Mouse (Mus musculus) kidney, adult 9 months (tissue): ENCODE data around the gene Aknad1.
A peak's percentile ranks its signal among the peaks of the same experiment; 100 is the strongest.

Experiments
- DNase-seq: peaks from one replicate; pipeline ENCODE4 v3.0.0; 2022

Aknad1 gene

DNA sequence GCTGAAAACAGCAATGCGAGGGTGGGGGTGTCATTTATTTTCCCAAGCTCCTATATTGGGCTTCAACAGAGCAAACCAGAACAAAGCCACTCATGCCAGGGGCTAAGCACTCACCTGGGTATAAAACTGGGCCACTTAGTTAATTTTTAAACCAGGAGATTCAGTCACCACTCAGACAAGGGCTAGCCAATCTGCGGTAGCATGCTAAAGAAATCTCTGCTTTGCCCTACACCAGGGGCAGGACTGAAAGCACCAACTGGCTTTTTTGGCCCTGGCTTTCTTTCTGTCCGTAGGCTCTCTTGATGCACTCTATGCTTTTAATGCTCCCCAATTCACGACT is 49.0 kb downstream of the Aknad1 start:
- DNase-seq, result peak; percentile 44

- no peak for DNase-seq
These were observed 49.8 kb downstream of the Aknad1 start for GRCm38 (mm10) chr3:108789299-108789698.

DNA sequence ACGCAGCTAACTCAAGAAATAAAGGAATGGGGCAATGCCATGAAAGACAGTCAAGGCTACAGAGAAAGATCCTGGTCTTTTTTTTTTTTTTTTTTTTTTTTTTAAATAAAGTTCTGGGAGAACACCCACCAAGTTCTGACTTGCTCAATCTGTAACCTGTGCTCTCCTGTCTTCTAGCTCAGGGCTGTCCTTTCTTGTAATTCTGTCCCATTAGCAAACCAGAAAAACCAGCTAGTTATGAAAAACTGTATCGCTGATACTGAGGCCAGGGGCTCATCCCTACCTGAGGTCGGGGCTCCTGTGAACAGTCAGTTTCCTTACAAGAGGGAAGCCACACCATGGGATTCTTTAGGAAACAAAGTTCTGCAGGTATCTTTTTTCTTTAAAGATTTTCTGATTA is 51.0 kb downstream of the Aknad1 start:
- DNase-seq, result no peak

DNA sequence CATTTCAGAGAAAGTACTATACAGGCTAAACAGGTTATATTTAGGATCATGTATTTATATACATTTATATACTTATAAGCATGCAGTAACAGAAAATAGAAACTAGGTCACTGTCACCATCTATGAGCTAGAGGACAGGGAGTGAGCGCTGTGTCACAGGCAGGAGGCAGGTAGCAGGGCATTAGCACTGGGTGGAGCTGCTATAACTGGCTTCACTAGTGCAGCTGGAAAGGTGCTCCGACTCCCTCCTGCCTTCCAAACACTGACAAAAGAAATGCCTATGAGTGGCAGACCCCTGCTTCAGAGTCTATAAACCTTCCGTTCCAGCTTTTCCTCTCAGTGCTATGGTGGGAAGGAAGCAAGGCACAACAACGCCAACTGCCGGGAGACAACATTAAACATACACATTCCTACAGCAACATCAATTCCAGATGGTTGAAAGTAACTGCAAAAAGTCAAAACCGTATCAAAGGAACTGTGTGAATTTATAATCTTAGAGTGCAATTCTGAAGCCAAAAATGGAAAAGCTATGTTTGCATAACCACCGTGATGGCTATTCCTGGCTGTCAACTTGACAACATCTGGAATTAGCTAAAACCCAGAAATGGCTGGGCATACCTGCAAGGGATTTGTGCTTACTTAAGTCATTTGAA is 51.7 kb downstream of the Aknad1 start:
- DNase-seq, result no peak

DNA sequence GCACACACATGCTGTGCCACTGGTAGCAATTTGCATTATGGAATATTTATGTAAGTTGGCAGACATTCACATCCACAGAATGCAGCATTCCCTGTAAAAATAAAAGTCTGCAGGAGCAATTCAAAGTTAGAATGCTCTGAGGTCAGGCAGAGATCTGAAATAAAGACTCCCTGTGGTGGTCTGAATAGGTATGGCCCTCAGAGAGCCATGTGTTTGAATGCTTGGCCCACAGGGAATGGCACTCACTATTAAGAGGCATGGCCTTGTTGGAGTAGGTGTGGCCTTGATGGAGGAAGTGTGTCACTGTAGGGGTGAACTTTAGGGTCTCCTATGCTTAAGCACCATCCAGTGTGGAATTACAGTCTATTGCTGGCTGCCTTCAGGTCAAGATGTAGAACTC is 53.0 kb downstream of the Aknad1 start:
- no peak for DNase-seq

DNA sequence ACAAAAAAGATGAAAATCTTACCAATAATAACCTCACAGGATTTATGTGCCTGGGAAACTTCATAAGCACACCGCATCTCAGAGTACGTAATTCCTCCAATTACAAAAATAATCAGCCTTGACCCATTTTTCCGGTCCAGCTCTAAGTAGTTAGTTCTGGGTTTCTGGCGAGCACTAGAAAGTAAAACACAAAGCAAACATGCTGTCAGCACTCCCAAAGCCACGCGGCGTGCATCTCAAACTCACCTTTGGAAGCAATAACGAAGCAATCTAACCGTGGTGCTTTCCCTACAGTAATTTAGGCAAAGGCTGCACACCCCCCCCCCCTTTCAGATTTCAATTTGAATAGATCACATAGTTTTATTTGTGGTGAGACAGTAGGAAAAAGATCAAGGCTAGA is 55.3 kb downstream of the Aknad1 start:
- no peak for DNase-seq

GRCm38 (mm10) chr3:108795554-108796299 is 56.3 kb downstream of the Aknad1 start:
- no peak for DNase-seq

GRCm38 (mm10) chr3:108796386-108796785 is 56.9 kb downstream of the Aknad1 start:
- no peak for DNase-seq

- DNase-seq, result no peak
These were observed 58.3 kb downstream of the Aknad1 start for GRCm38 (mm10) chr3:108797723-108798122.

DNA sequence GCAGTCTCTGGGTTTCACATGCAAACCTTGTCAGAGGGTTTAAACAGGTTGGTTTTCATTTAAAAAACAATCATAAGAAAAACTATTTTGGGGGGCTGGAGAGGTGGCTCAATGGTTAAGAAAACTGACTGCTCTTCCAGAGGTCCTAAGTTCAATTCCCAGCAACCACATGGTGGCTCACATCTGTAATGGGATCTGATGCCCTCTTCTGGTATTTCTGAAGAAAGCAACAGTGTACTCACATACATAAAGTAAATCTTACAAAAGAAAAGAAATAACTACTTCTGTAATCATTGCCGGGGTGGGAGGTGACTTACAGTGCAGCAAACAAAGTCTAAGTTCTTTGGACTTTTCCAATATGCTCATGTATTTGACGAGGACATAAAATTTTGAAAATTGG is 58.9 kb downstream of the Aknad1 start:
- DNase-seq, result no peak

DNA sequence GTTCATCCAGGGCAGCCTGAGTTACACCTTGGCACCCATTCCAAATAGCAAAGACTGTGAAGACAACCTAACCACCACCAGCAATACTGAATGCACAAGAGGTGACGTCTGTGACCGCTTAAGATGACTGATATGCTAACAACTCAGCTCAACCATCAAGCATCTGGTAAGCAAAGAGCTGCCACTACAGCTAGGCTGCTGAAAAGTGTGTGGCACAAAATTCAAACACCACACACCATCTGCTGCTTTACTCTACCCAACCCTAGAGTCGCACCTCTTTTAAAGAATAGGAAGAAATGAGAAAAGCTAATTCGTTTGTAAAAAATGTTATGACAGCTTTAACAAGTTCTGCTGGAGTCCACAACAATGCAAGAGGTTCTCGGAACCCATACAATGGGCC is 66.2 kb downstream of the Aknad1 start:
- no peak for DNase-seq

DNA sequence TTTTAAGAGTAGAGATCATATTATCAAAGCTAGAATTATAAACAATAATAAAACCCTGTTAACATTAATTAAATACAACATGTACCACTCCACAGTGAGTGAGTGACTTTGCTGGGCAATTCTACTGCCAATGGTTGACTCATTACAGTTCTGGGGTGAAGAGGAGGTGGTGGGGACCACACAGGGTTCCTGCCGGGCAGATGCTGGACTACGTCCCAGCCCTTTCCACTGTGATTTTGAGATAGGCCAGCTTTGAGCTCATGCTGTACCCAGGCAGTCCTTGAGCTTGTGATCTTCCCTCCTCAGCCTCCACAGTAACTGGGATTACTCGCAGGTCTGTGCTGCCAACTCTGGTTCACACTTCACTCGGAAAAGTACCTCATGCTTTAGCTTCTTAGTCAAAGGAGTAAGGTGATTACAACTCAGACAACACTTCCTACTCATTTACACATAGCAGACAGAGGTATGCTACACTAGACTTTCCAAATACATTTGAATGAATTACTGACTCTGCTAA is 71.3 kb downstream of the Aknad1 start:
- peak; percentile 34 for DNase-seq

DNA sequence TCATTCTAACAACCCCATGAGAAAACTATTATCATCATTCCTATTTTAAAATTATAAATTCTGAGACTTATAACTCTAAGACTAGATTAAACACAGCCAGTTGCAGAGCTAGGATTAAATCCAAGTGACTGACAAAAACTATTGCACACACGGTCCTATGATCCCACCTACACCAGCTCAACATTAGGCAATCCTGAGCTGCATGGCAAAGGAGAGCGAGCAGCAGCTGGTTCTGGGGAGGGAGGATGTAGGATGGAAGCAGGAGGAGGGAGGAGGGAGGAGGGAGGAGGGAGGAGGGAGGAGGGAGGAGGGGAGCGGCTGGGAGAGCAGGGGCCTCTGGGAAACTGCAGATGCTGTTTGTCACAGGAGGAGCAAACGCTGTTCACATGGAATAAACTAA is 76.2 kb downstream of the Aknad1 start:
- DNase-seq, result no peak

DNA sequence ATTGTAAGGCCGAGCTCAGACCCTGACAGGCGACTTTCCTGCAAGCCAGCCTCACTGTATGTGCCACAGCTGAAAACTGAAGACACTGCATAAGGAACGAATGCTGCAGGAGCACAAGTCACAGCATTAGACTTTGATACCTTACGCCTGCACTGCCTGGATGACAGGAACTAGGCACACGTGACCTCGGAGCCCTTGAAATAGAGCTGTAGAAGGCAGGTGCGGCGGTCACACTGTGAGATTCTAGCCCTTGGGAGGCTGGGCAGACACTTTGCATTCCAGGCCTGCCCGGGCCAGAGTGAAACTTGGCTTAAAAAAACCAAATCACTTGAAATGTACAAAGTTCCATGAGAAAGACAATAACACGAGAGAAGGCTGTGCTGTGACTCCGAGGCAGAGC is 91.0 kb downstream of the Aknad1 start:
- peak; percentile 90 for DNase-seq

DNA sequence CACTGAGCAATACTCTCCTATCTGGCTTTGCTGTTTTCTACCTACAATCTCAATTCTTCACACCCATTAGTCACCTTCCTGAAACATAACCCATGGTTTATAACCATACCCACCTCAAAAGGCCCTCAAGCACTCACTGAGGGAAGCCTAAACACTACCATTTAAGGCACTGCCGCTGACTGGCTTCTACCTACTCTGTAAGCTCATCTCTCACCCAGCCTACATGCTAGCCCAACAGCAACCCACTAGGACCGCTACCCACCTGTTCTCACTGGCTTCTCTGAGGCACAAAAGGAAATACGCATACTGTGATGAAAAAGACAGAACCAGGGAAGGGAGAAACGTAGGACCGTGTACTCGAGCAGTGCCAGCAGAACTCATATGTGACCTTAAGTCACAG is 92.3 kb downstream of the Aknad1 start:
- DNase-seq, result no peak
